Mouse (Mus musculus): ENCODE measurements around the gene Tmem132d. TPM values are rescaled to one million over a fixed set of nuclear protein-coding genes. Genes with fewer than 3 reads are reported as not detected.
"Not testable (repeated sequence)": the region's sequence is repeated elsewhere in the genome, so short reads cannot be mapped to it uniquely, and the experiment has no call there.

The Tmem132d gene
- total RNA-seq, 2 experiments from 2014 or later: 0.05 to 0.07 TPM

DNA sequence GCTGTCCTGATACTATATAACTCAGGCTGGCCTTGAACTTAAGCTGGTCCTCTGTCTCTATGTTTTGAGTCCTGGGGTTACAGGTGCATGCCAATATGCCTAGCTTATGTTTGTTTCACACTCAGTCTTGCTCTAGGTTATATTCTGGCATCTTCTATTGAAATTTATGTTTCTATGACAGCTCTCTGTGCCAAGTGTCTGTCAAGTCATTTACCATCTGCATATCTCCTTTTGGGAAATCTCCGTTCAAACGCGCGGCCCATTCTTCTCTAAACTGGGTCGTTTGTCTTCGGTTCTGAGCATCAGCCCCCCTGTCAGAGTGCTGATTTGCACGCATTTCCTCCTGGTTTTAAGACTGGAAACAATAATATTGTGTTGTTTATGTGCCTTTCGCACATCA lies 319.8 kb downstream of the Tmem132d start:
- no peak for DNase-seq
- intact Hi-C loops (cut with DNase I): no loop called here

DNA sequence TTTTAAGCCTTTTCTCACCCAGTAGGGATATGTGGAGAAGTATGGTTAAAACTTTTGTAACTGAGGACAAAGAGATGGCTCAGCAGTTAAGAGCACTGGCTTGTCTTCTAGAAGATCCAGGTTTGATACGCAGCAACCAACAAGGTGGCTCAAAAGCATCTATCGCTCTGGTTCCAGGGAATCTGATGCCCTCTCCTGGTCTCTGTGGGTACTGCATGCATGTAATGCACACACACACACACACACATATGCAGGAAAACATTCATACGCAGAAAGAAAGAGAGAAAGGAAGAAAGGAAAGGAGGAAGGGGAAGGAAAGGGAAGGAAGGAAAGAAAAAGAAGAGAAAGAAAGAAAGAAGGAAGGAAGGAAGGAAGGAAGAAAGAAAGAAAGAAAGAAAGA lies 320.4 kb downstream of the Tmem132d start:
- no peak for DNase-seq
- intact Hi-C loops (cut with DNase I): no loop called here

DNA sequence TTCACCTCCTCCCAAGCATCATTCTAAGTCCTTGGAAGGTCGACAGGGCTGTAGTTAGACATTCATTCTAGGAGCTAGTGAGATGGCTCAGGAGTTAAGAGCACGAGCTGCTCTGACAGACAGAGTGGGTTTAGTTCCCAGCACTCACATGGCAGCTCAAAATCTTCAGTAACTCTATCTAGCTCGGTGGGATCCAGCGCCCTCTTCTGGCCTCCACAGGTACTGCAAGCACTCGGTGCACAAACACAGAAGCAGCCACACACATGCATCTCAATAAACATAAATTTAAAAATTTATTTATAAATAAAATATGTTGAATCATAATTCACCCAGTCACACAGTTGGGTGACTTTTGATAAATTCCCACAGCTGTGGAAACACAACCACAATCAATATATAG lies 321.2 kb downstream of the Tmem132d start:
- DNase-seq: no peak
- intact Hi-C loops (cut with DNase I): no loop called here

DNA sequence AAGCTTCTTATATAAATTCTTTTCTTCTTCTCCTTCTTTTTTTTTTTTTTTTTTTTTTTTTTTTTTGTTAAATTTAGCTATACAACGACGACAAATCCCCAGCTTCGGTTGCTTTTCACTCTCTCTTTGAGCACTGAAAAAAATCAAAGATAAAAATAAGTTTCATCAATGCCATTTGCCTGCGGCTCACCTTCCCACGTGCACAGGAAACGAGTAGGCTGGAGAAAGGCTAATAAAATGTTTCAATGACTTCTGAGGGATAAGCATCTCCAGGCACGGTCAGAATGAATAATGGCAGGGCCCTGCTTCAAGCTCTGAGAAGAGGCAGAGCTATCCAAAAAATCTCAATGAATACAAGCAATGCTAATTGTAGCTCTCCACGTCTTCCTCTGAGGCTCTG lies 330.3 kb downstream of the Tmem132d start:
- no peak for DNase-seq
- intact Hi-C loops (cut with DNase I): no loop called here

DNA sequence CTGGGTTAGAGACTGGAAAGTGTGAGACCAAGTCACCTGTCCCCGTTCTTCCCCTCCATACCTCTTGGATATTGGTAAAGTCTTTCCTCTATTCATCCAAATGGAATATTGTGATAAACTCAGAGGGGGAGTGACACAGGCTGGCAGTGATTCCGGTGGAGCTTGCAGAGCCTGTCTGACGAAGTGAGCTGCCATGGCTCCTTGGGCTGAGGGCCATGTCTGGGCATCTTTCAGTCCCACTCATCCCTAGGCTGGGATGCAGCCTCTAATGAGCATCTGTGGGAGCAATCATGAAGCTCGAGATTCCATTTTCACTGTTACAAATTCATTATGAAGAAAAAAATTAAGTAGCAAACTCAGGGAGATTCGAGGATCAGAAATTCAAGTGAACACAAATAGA lies 332.5 kb downstream of the Tmem132d start:
- no peak for DNase-seq
- intact Hi-C loops (cut with DNase I): no loop called here

DNA sequence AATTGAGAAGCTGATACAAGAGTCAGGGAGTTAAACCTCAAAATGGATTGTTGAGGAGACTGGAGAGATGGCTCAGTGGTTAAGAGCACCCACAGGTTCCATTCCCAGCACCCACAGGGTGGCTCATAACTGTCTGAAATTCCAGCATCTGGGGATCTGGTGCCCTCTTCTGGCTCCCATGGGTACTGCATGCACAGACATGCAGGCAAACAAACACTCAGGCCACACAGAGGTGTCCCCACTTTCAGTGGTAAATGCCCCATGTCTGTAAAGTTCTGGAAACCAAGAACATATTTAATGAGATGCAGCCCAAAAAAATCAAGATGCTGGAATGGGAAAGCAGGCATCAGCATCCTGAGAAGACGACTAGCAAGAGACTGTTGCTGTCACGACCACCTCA lies 333.4 kb downstream of the Tmem132d start:
- intact Hi-C loops (cut with DNase I): no loop called here
- no peak for DNase-seq

DNA sequence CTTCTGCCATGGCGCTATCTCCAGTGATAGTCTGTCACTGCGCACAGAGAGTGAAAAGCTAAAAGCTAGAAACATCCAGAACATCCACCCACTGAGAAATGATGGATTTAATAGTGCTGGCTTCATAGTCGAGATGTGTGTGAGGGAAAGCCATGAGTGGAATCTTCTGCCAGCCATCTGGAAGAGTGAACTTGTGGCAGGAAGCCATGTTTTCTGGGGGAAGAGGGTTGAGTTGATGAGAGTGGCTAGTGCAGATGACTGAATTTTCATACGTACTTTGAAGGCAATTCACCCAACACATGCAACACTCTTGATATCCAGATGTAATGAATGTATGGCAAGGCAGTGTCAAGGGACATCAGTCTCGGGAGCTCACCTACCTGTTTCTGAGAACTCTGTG lies 342.3 kb downstream of the Tmem132d start:
- intact Hi-C loops (cut with DNase I): no loop called here
- no peak for DNase-seq

DNA sequence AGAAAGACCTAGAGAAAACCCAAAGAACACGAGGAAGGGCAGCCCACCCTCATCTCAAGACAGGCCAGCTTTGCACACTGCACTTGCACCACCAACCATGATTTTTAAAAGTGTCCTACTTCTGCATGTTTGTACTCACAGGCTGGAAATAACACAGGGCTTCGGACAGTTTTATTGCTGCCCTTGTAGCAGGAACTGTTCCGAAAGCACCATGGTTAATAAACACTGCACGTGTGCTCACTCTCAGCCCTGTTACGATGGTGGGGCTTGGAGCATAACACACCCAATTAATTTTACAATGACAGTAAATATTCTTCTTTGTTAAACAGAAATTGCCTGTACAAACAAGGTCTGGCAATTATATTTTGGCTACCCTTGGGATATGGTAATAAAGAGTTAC lies 357.4 kb downstream of the Tmem132d start:
- intact Hi-C loops (cut with DNase I): no loop called here

DNA sequence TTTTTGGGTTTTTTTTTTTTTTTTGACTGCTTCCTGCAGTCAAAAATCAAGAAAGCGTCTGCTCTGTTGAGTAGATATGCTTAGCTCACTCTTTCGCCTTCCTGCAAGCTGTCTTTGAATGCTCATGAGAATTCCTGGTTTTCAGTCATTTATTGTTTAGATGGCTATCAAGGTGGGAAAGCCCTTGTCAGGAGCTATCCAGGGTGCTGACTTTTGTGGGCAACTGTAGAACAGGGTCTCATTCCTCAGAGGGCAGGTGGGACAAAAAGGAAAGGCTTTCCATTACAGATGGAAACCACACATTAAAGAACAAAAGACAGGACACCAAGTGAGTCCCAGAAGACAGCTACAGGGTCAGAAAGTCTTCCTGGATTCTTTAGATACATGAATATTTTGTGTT lies 360.3 kb downstream of the Tmem132d start:
- intact Hi-C loops (cut with DNase I): no loop called here
- DNase-seq: no peak

More for the DNA sequence above, 357.4 kb downstream of the Tmem132d start:
- no peak for DNase-seq

DNA sequence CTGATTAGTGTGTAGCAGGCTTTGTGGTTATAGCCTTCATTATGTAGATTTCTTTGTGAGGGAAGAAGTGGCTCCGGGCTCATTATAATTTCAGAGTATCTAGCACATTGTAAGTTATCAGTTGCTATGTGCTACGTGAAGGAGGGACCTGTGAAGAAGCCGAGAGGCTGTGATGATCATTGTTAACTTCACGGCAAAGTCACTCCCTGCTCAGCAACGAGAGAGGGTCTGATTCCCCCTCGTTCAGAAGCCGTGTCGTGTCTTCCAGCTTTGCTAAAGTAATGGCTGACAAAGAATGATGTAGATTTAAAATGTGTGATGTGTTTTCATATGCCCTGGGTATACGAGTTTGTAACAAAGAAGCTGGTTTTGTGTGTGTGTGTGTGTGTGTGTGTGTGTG lies 391.1 kb downstream of the Tmem132d start:
- DNase-seq: no peak

DNA sequence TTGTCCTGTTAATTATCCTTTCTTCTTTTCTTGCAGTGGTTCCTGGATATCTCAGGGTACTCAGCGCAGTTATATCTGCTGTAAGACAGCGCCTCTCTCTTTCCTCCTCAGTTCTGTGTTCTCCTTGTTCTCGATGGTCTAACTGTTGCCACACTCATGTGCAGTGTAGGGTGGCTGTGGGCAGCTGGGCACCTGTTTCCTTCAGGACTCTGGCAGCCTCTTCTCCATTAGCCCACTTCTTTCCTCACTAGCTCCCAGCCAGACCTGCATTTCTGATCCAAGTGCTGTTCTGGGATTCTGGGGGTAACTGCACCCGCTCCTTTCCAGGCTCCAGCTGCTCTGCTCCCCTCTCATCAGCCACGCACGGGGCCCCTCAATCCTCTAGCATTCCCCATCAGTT lies 392.8 kb downstream of the Tmem132d start:
- intact Hi-C loops (cut with DNase I): no loop called here
- DNase-seq: no peak

More for the DNA sequence above, 391.1 kb downstream of the Tmem132d start:
- intact Hi-C loops (cut with DNase I): no loop called here

DNA sequence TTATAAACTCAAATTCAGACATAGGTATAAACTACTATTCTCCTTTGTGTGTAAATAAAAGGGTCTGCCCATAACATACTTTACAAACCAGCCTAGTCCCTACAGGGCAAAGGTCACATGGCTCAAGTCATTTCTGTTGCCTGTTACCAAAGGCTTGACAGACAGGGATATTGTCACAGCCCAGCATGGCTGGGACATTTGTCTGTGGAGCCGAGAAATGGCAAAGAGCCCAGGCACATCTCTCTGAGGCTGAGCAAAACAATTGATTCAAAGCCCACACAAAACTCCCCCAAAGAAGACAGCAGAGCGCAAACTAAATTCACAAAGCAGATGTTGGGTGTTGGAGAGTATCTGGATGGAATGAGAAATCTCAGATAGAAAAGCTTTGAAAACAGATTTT lies 405.8 kb downstream of the Tmem132d start:
- DNase-seq: no peak

DNA sequence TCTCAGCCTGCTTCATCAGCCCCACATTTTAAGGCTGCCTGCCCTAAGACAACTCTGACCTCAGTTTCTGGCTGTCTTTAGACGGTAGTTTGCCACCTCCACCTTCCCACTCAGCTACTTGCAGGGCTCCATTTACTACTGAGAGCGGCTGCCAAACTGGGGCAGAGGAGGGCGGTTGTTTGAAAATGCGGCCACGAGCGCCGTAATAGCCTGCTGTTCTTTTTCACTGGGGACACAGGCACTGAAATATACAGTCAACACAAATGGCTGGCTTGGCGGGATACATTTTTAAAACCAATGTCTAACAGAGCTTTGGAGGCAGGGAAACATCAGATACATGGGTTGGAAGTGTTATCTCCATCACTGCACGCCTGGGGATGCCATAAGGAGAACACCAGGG lies 428.2 kb downstream of the Tmem132d start:
- no peak for DNase-seq
- intact Hi-C loops (cut with DNase I): no loop called here

More for the DNA sequence above, 405.8 kb downstream of the Tmem132d start:
- intact Hi-C loops (cut with DNase I): no loop called here

DNA sequence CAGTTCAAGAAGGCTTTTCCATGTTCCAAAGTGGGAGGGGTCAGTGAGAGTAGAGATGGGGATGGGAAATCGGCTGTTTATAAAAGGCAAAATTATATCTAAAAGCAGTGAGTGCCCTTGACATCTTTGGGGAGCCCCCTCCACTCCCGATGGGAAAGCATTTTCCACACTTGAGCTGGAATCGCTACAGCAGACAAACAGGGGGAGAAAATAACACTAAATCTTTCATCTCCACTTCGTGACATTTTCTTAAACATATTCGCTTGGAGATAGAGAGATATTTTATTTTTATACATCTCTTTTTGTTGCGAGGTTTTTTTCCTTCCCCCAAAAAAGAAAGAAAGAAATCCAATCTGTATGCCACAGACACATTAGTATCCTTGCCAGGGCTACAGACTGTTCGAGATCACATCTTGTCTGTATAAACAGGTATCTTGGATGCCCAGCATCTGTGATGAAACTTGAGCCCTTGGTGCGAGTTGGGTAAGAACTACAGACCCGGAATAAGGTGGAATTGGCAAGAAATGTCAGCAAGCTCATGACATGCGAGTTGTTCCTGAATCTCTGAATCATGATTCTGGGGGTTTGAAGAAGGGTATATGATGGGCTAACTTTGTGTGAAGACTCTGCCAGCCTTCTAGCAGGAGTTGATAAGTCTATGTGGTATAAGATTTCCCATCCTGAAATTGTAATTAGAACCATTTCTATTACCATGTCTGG lies 436.2 kb downstream of the Tmem132d start:
- no peak for DNase-seq
- intact Hi-C loops (cut with DNase I): no loop called here

DNA sequence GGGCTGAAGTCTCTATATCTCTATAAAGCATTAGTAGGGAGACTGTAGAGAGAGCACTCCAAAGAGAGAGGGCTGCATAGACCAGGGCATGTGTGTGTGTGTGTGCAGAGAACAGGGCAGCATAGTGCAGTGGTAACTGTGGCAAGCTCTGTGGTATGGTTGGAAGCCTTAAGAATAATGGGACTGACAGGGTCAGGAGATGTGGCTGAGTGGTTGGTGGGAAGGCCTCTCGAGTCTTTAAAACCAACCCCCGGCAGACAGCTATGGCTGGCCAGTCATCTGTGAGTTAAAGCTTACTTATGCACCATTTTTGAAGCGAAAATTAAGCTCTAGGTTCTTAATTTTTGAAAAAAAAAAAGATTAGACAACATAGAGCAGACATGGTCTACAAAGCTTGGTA lies 439.4 kb downstream of the Tmem132d start:
- no peak for DNase-seq
- intact Hi-C loops (cut with DNase I): no loop called here

DNA sequence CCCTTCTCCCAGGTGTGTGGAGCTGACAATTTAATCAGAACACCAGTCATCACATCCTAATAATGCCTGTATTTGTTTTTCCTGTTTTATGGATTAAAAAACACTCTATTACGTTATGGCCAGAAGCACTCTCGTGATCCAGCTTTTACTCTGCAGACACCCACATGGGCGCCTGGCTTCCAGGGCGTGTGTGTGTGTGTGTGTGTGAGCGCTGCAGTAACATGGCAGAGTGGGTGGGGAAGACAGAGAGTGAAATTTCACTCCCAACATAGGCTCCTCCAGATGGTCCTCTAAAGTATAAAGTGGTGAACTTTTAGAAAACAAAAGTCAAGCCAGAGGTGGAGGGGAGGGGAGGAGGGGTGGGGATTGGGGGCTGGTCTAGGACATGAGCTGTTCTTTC lies 442.1 kb downstream of the Tmem132d start:
- intact Hi-C loops (cut with DNase I): no loop called here
- DNase-seq: no peak

DNA sequence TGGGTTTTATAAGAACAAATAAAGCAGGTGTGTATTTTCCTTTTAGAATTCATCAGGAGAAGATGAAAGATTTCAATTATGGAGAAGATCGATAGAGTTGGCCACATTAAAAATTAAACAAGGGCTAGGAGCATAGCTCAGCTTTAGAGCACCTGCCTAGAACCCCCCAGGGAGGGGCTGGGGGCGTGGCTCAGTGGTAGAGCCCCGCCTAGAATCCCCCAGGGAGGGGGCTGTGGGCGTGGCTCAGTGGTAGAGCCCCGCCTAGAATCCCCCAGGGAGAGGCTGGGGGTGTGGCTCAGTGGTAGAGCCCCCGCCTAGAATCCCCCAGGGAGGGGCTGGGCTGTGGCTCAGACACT lies 452.9 kb downstream of the Tmem132d start:
- intact Hi-C loops (cut with DNase I); DNase-seq: not testable (repeated sequence)

DNA sequence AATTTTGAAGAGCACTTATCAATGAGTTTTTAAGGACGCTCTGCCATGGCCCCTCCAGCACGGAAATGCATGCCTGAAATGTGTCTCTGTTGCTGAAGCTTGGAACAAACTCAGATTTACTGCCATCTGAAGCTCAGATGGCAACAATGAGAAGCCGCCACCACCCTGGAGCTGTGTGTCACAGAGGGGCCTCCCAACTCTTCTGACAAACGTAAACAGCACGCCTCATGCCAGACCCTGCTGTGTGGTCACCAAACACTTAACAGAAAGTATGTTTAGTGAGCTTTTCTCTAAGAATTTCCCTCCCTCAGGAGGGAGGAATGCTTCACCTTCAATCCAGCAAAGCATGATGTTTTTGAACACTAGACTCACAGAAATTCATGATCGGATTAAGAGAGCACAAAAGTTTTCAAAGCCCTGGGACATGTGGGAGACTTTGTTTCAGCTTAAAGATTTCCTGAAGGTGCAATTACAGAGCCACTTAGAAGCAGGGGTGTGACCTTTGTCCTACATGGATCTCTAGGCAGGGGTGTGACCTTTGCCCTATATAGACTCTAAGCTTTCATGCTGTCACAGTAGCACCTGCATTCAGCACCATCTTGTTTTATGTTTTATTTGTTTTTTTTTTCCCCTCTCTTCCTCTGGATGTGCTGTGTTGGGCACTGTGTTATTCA lies 453.4 kb downstream of the Tmem132d start:
- no peak for DNase-seq
- intact Hi-C loops (cut with DNase I): no loop called here

DNA sequence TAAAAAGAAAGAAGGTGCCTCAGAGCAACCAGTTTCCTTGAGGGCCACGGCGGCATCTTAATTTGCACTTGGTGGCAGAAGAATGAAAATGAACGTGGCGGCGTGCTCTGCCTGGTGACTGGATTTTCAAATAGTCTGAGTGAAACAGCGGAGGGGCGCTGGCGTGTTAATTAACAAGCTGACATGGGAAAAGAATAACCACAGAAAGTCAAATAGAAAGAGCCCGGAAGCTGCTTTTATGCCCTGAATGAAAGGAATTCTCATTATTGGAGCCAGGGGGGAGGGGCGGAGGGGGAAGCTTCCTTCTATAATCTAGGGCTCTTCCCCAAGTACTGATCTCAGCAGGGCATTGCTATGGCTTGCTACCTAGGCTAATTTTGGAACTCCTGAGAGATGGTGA lies 456.2 kb downstream of the Tmem132d start:
- no peak for DNase-seq
- intact Hi-C loops (cut with DNase I): no loop called here

DNA sequence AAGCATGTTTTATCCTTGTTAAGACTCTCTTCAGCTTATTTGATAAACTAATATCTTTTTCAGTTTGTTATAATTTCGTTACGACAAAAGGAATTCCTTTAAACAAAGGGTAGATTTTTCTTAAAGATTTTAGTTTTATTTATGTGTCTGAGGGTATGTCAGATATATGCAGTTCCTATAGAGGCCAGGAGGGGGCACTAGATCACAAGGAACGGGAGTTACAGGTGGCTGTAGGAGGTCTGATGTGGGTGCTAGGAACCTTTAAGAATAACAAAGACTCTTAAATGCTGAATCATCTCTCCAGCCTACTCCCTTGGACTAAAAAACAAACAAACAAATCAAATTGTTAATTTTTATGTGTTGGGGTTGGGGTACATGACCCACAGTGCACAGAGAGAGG lies 467.2 kb downstream of the Tmem132d start:
- intact Hi-C loops (cut with DNase I): no loop called here

DNA sequence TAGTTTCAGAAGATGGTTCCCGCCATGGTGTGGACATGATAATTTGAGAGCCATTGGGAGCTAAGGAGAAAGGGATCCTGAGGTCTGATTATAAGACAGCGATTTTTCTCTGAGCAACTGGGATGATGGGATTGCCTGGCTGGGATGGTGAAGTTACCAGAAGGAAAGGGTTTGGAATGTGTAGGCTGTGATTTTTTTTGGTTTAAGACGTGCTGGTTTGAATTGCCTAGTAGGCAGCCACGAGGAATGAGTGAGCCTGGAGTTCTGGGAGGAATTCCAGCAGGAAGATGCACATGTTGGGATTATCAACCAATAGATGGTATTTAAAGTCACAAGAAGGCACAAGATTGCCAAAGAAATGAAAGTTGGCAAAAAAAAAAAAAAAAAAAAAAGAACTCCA lies 470.2 kb downstream of the Tmem132d start:
- DNase-seq: no peak
- intact Hi-C loops (cut with DNase I): no loop called here

More for the DNA sequence above, 467.2 kb downstream of the Tmem132d start:
- no peak for DNase-seq

DNA sequence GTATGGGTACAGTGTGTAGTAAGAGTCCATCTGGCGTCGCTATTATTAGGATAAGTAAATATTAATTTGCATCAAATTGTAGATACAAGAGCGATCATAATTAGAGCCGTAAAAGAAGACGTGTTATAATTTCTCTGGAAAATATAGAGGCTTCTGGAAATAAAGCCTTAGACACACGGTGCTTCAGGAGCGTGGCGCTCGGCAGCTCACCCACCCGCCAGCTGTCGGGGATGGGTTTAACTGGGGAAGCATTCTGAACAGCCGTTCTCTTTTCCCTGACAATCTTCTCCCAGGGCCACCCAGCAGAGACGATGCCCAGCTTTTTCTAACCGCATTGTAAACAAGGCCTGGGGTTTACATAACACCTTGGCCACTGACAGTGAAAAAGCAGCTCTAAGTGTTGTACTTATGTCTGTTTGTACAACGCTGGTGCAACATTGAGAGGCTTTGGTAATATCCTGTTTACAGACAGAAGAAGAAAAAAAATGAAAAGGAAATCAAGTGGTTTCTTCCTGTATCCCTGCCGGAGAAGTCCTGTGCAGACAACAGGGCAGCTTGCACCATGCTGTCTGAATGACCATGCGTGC lies 476.3 kb downstream of the Tmem132d start:
- intact Hi-C loops (cut with DNase I): no loop called here
- DNase-seq: no peak
